Comparison of ENCODE assay signal across 1 mouse cellular context in genomic region chr15:98818171-98818570, GRCm38 (mm10).
TF ChIP-seq lines count a peak whose summit lies in the region.

No protein-coding gene starts in this region.

TF ChIP-seq in MEL, 35 proteins besides CTCF, POLR2A, EP300 and RAD21:
- TF ChIP-seq TCF12 (IDR thresholded peaks at IDR 0.05; ENCODE audit: low read depth, low read length), result no peak
- peak; percentile 86 for TF ChIP-seq ZNF384 (IDR thresholded peaks at IDR 0.05; ENCODE audit: low read depth, low read length)
